Mouse (Mus musculus) skeletal muscle tissue, adult 2 months (tissue): Measurements from ENCODE around the gene Tpm1.

Experiments used
- DNase-seq: peaks from one replicate; pipeline ENCODE4 v3.0.0-alpha.2; 2012; ENCODE audit warnings: low read depth, low spot score

Tpm1 gene

GRCm38 (mm10) chr9:66988198-66988887 is 60.9 kb downstream of the Tpm1 start:
- no peak for DNase-seq

- no peak for DNase-seq
These were observed 63.8 kb downstream of the Tpm1 start for GRCm38 (mm10) chr9:66985377-66985776.

GRCm38 (mm10) chr9:66982085-66982484 is 67.1 kb downstream of the Tpm1 start:
- no peak for DNase-seq

GRCm38 (mm10) chr9:66980458-66980857 is 68.7 kb downstream of the Tpm1 start:
- peak; percentile 39 for DNase-seq

- DNase-seq, result no peak
These were observed 70.7 kb downstream of the Tpm1 start for GRCm38 (mm10) chr9:66978468-66978867.

GRCm38 (mm10) chr9:66977982-66978381 is 71.2 kb downstream of the Tpm1 start:
- DNase-seq, result no peak

GRCm38 (mm10) chr9:66977121-66977520 is 72.1 kb downstream of the Tpm1 start:
- DNase-seq, result no peak

GRCm38 (mm10) chr9:66975239-66975645 is 74.0 kb downstream of the Tpm1 start, which contains the start of gene Lactb:
Lactb (minus strand) TSS chr9:66975484.
- DNase-seq, result peak; percentile 77

GRCm38 (mm10) chr9:66974721-66975225 is 74.4 kb downstream of the Tpm1 start:
- peak; percentile 64 for DNase-seq
